Mouse (Mus musculus) pancreas, adult 10 weeks (tissue): ENCODE data around the gene Adcy7. TPM values are rescaled to one million over a fixed set of nuclear protein-coding genes. Genes with fewer than 3 reads are reported as not detected.

ENCODE experiments used
- polyA plus RNA-seq: library from polyadenylated mRNA; stranded (reverse); fragments of 350-450 nt; fragmentation: Illumina TruSeq; extraction: RNeasy Lipid Tissue Mini Kit (QIAGEN cat#74804); gene quantifications from one replicate; pipeline ENCODE4 v1.2.3, GENCODE M21; 2015; ENCODE audit warnings: low read depth, low replicate concordance; ENCODE audit not compliant: insufficient read depth

Adcy7 gene
- 3.6 TPM for polyA plus RNA-seq

DNA sequence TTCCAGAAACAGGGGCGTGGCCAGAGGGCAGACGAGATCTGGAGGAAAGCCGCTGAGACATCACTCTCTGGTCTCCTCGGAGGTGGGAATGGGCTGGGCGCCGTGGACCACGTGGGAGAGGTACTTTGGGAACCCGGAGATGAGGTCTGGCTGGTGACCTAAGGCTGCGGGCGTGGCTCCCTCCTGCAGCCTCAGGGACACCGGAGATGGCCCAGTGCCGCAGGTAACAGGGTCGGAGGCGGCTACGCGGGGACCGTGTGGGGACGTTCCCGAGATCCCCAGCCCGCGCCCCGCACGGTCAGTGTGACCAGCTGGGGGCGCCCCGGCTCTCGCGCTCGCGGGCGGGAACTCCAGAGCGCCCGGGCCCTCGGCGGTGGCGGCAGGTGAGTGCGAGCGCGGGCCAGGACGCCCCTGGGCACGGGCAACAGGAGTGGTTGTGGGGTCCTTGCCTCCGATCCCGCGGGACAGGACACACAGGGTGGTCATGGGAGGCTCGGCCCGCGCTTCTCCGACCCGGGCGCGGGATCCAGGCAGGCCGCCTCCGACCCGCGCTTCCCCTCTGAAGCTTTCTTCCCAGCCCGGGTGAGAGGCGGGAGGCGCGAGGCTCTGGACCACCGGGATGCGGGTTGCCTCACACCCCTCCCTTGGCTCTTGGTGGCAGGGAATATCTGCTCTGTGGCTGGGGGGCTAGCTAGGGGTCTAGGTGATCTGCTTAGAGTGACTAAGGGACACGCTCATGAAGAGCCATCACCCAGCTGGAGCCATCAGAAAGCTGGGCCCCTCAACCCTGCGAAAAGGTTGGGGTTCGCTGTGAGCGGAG, at the start of gene Adcy7:
Adcy7 (plus strand) TSS at position 173 of the 820 bp plus-strand sequence.

DNA sequence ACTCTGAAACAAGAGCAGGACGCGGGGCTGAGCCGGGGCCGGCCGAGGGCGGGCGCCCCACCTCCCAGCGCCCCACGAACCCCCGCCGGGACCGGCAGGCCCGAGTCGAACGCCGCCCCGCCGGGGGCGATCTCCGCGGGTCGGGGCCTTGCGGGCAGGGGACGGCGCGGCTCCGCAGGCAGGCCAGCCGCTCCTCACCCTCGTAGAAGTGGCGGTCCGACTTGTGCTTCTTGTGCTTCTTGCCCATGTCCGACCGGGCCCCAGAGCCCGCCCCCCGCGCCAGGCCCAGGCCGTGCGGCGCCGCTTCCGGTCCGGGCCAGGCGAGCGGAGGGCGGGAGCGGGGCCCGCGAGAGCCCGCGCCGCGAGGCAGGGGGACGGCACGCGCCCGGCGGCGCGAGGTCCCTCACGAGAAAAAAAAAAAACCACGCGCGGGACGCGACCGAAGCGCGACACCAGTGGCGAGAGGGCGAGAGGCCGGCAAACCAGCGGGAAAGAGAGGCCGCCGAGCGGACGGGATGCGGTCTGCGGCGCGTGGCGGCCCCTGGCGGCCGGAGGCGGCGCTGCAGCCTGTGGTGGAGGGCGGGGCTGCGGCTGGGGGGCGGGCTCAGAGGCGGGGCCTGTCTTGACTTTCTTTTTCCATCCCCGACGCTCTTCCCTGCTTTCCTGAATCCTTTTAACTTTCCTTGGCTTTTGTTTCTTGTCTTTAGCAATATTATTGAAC, 89.7 kb downstream of the Adcy7 start, which contains the start of gene Brd7:
Brd7 (minus strand) TSS at position 487 of the 721 bp plus-strand sequence.

Other genes starting within 250 kb of the Adcy7 start
- gene Cnep1r1, start 153.6 kb upstream of the Adcy7 start, polyA plus RNA-seq, result 11.7 TPM
- gene Heatr3, start 134.5 kb upstream of the Adcy7 start, polyA plus RNA-seq, result 7.3 TPM
- gene Tent4b, start 73.2 kb upstream of the Adcy7 start, polyA plus RNA-seq, result 5.1 TPM
- 8.3 TPM for gene Brd7, start 89.8 kb downstream of the Adcy7 start, polyA plus RNA-seq
- gene Nkd1, start 249.0 kb downstream of the Adcy7 start, polyA plus RNA-seq, result 4.7 TPM